ENCODE assay signal across 8 mouse cellular contexts in the genomic region with DNA sequence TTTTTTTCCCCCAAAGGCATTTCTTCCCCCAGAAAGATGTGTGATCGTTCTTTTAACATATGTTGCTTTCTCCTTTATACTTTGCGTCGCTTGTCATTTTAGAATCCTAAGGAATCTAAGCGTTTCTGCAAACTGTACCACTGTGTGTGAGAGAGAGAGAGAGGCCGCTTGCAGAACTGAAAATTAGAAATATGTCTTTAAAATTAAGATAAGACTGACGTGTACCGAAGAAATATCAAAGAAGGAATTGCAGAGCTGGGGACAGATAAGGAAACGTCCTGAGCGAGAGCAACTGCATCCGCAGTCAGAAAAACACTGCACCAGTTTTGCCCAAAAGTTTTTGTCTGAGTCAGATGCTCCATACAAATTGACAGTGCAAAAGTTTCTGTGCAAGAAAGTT. TPM values are rescaled to one million over a fixed set of nuclear protein-coding genes. Genes with fewer than 3 reads are reported as not detected.
DNase-seq lines count a peak whose midpoint lies in the region; ATAC-seq and TF ChIP-seq lines count a peak whose summit lies in the region.
"Had no signal": no experiment of that assay in that cellular context is flagged by ENCODE, and none has a peak within 500 bp of the region (broad histone marks: within the 10 kb centered on the region; RNA-seq: fewer than 3 reads in every experiment).

No protein-coding gene starts in this region.

- 77% methylated on average over 10 of the region's 10 CpGs for WGBS in intestine, embryonic 14.5 days
- WGBS in intestine, postnatal 0 days: 76% methylated on average over 10 of the region's 10 CpGs
- 68% methylated on average over 10 of the region's 10 CpGs for WGBS in embryonic facial prominence, embryonic 13.5 days
- 31% methylated on average over 10 of the region's 10 CpGs for WGBS in liver, embryonic 14.5 days (ENCODE audit: insufficient replicate concordance)

- no peak for TF ChIP-seq CTCF in intestine, postnatal 0 days (IDR thresholded peaks at IDR 0.05; ENCODE audit: low read depth)
- TF ChIP-seq CTCF in MEL (IDR thresholded peaks at IDR 0.05 in 2 of 3, conservative IDR thresholded peaks at IDR 0.05 in 1 of 3; ENCODE audit: control insufficient read depth in 1 of 3, insufficient read depth in 1 of 3, low read depth in 2 of 3, low read length in 3 of 3, poor library complexity in 1 of 3, severe bottlenecking in 1 of 3): no peak
- no peak for TF ChIP-seq CTCF in liver, embryonic 14.5 days (IDR thresholded peaks at IDR 0.05; ENCODE audit: low read depth)

- TF ChIP-seq RAD21 in MEL (IDR thresholded peaks at IDR 0.05; ENCODE audit: low read depth, low read length): no peak

- no peak for ATAC-seq in intestine, embryonic 14.5 days (replicated peaks; ENCODE audit: low FRiP score, low TSS enrichment, low read depth)
- ATAC-seq in intestine, postnatal 0 days: no peak
- ATAC-seq in embryonic facial prominence, embryonic 13.5 days (ENCODE audit: insufficient number of reproducible peaks, insufficient read depth, low FRiP score, low TSS enrichment, low read depth): no peak
- no peak for ATAC-seq in liver, embryonic 14.5 days (ENCODE audit: insufficient read depth)

- H3K4me1 ChIP-seq in intestine, embryonic 14.5 days (replicated peaks; ENCODE audit: control insufficient read depth, insufficient read depth, low read length): peaks cover 17% of the 10 kb centered on the region
- H3K4me1 ChIP-seq in intestine, postnatal 0 days (replicated peaks; ENCODE audit: control insufficient read depth, insufficient read depth, low read length): no peaks in the 10 kb centered on the region
- peaks cover 8 to 11% of the 10 kb centered on the region in 2 experiments; a peak in 3 of 4 replicates for H3K4me1 ChIP-seq in MEL (ENCODE audit: control insufficient read depth in 1 of 2, insufficient read depth in 2 of 2, low read length in 2 of 2)
- H3K4me1 ChIP-seq in embryonic facial prominence, embryonic 13.5 days: peaks cover 23% of the 10 kb centered on the region
- peaks cover 14 to 20% of the 10 kb centered on the region in 2 experiments for H3K4me1 ChIP-seq in liver, embryonic 14.5 days (replicated peaks; ENCODE audit: control insufficient read depth in 2 of 2, insufficient read depth in 2 of 2, low read length in 1 of 2)

- no peak overlapping the region for H3K9ac ChIP-seq in intestine, embryonic 14.5 days (ENCODE audit: low read length)
- no peak overlapping the region for H3K9ac ChIP-seq in intestine, postnatal 0 days (ENCODE audit: low read depth, low read length)
- peak overlapping the region; percentile 79 for H3K9ac ChIP-seq in MEL (ENCODE audit: control insufficient read depth, low read depth, low read length, poor library complexity, severe bottlenecking)
- H3K9ac ChIP-seq in embryonic facial prominence, embryonic 13.5 days: 0 out of 2 replicates have a peak overlapping the region, but pooled peaks have one; percentile 99
- peak overlapping the region; percentile 77 for H3K9ac ChIP-seq in liver, embryonic 14.5 days (replicated peaks)

- no peaks in the 10 kb centered on the region for H3K27me3 ChIP-seq in intestine, embryonic 14.5 days (replicated peaks; ENCODE audit: control insufficient read depth, insufficient read depth, low read length)
- no peaks in the 10 kb centered on the region for H3K27me3 ChIP-seq in intestine, postnatal 0 days (replicated peaks; ENCODE audit: control insufficient read depth, insufficient read depth, low read length)
- H3K27me3 ChIP-seq in MEL (ENCODE audit: control insufficient read depth in 1 of 2, insufficient read depth in 2 of 2, low read length in 2 of 2): no peaks in the 10 kb centered on the region
- H3K27me3 ChIP-seq in embryonic facial prominence, embryonic 13.5 days: no peaks in the 10 kb centered on the region
- H3K27me3 ChIP-seq in liver, embryonic 14.5 days (ENCODE audit: control insufficient read depth, insufficient read depth, low read length): no peaks in the 10 kb centered on the region; the same call in 1 of the 2 replicates

- no peak for DNase-seq in intestine, embryonic 14.5 days (ENCODE audit: low spot score)
- no peak for DNase-seq in MEL (ENCODE audit: low read depth, low spot score)
- no peak for DNase-seq in liver, embryonic 14.5 days (ENCODE audit: low read depth in 3 of 3, low spot score in 3 of 3)
- DNase-seq in cerebellum, adult 11-12 months: no peak
- DNase-seq in layer of hippocampus, adult 9-11 months: no peak
- DNase-seq: adrenal gland, postnatal 14 days had no signal

- H3K79me2 ChIP-seq in MEL (ENCODE audit: control insufficient read depth, insufficient read depth, low read length, poor library complexity): peaks cover 36% of the 10 kb centered on the region

- TF ChIP-seq EP300 in MEL (IDR thresholded peaks at IDR 0.05; ENCODE audit: low read depth in 1 of 2, low read length in 2 of 2): peak; percentile 75 to 83; a peak in 3 of 4 replicates
- TF ChIP-seq EP300 in liver, embryonic 14.5 days (IDR thresholded peaks at IDR 0.05; ENCODE audit: low read depth): peak; percentile 16; the same call in 1 of the 2 replicates

- TF ChIP-seq POLR2A in MEL (IDR thresholded peaks at IDR 0.05; ENCODE audit: control insufficient read depth in 1 of 2, insufficient read depth in 1 of 2, low read depth in 1 of 2, low read length in 2 of 2, poor library complexity in 1 of 2): no peak

- no peaks in the 10 kb centered on the region for H3K36me3 ChIP-seq in intestine, embryonic 14.5 days (ENCODE audit: control insufficient read depth, insufficient read depth, low read length)
- H3K36me3 ChIP-seq in intestine, postnatal 0 days (ENCODE audit: control insufficient read depth, insufficient read depth): no peaks in the 10 kb centered on the region
- H3K36me3 ChIP-seq in MEL (ENCODE audit: control insufficient read depth in 1 of 2, insufficient read depth in 2 of 2, low read length in 2 of 2): peaks cover 2 to 20% of the 10 kb centered on the region in 2 experiments; a peak in 3 of 4 replicates
- H3K36me3 ChIP-seq in embryonic facial prominence, embryonic 13.5 days: no peaks in the 10 kb centered on the region
- H3K36me3 ChIP-seq in liver, embryonic 14.5 days (replicated peaks; ENCODE audit: control insufficient read depth, insufficient read depth, low read depth): no peaks in the 10 kb centered on the region

- H3K4me2 ChIP-seq in intestine, embryonic 14.5 days (ENCODE audit: low read length): peak overlapping the region; percentile 89; the same call in 1 of the 2 replicates
- no peak overlapping the region; the same call in 1 of the 2 replicates for H3K4me2 ChIP-seq in intestine, postnatal 0 days (replicated peaks; ENCODE audit: low read depth)
- peak overlapping the region; percentile 85 for H3K4me2 ChIP-seq in embryonic facial prominence, embryonic 13.5 days
- peak overlapping the region; percentile 94 for H3K4me2 ChIP-seq in liver, embryonic 14.5 days (ENCODE audit: low read depth)

- no peak overlapping the region for H3K27ac ChIP-seq in intestine, embryonic 14.5 days (ENCODE audit: low read depth)
- no peak overlapping the region for H3K27ac ChIP-seq in intestine, postnatal 0 days (ENCODE audit: low read depth, low read length)
- peak overlapping the region; percentile 97 for H3K27ac ChIP-seq in MEL (ENCODE audit: control insufficient read depth, low read depth, low read length)
- no peak overlapping the region for H3K27ac ChIP-seq in embryonic facial prominence, embryonic 13.5 days
- peak overlapping the region; percentile 74 for H3K27ac ChIP-seq in liver, embryonic 14.5 days

- H3K4me3 ChIP-seq in intestine, embryonic 14.5 days (ENCODE audit: low read depth, low read length): no peak overlapping the region
- H3K4me3 ChIP-seq in intestine, postnatal 0 days (ENCODE audit: low read depth, low read length): no peak overlapping the region
- H3K4me3 ChIP-seq in MEL (ENCODE audit: control insufficient read depth in 1 of 2, insufficient read depth in 1 of 2, low read depth in 2 of 2, low read length in 2 of 2): peak overlapping the region; percentile 65 to 86
- peak overlapping the region; percentile 97 for H3K4me3 ChIP-seq in embryonic facial prominence, embryonic 13.5 days
- H3K4me3 ChIP-seq in liver, embryonic 14.5 days (ENCODE audit: insufficient read depth in 1 of 2, low read depth in 2 of 2, low read length in 2 of 2): peak overlapping the region; percentile 31 to 78; a peak in 3 of 4 replicates

- no peaks in the 10 kb centered on the region for H3K9me3 ChIP-seq in intestine, embryonic 14.5 days (ENCODE audit: control insufficient read depth, low read length)
- no peaks in the 10 kb centered on the region for H3K9me3 ChIP-seq in intestine, postnatal 0 days (ENCODE audit: control insufficient read depth)
- H3K9me3 ChIP-seq in MEL (replicated peaks; ENCODE audit: insufficient read depth, low read length): no peaks in the 10 kb centered on the region
- H3K9me3 ChIP-seq in embryonic facial prominence, embryonic 13.5 days: no peaks in the 10 kb centered on the region
- H3K9me3 ChIP-seq in liver, embryonic 14.5 days (ENCODE audit: control insufficient read depth, low read length): no peaks in the 10 kb centered on the region

TF ChIP-seq in MEL, 35 proteins besides CTCF, POLR2A, EP300 and RAD21 (continues in another document):
- TF ChIP-seq JUND (IDR thresholded peaks at IDR 0.05; ENCODE audit: low read depth, low read length) (0 out of 2 replicates have a peak, but pooled peaks have one; percentile 24), TCF12 (IDR thresholded peaks at IDR 0.05; ENCODE audit: low read depth, low read length) (peak; percentile 69), TBP (IDR thresholded peaks at IDR 0.05; ENCODE audit: low read depth, low read length) (no peak; the same call in 1 of the 2 replicates), ZMIZ1 (IDR thresholded peaks at IDR 0.05; ENCODE audit: low read depth, low read length) (no peak; the same call in 1 of the 2 replicates), NRF1 (IDR thresholded peaks at IDR 0.05; ENCODE audit: insufficient read depth, low read depth, low read length, poor library complexity, severe bottlenecking) (no peak), ZC3H11A (IDR thresholded peaks at IDR 0.05; ENCODE audit: low read depth, low read length) (peak; percentile 16; the same call in 1 of the 2 replicates), MYB (IDR thresholded peaks at IDR 0.05; ENCODE audit: low read depth, low read length) (peak; percentile 61; the same call in 1 of the 2 replicates), GATA1 (IDR thresholded peaks at IDR 0.05; ENCODE audit: low read depth, low read length) (peak; percentile 91)

RNA-seq across cellular contexts. Expression of a gene that starts 1.3 kb away (rescaled TPM):
- polyA plus RNA-seq in intestine, embryonic 14.5 days (2014; fragmentation: Nextera tagmentation; extraction: Ambion mirVana): 58.4 and 59.1 TPM in 2 replicates
- polyA plus RNA-seq in intestine, postnatal 0 days (2015; fragmentation: Nextera tagmentation; extraction: Ambion mirVana): 21.9 and 22.1 TPM in 2 replicates
- 44.9 and 48.7 TPM in 2 replicates for total RNA-seq in MEL (2012; rRNA removed)
- 100 to 1,000 TPM in 1 of 2 experiments, 10 to 100 TPM in 1; 77.7 to 142 TPM for polyA plus RNA-seq in MEL (2012; ENCODE audit: insufficient read depth in 1 of 2, insufficient read length in 2 of 2, low read depth in 1 of 2, low replicate concordance in 2 of 2, missing spikeins in 1 of 2)
- 70.0 and 71.3 TPM in 2 replicates for polyA plus RNA-seq in embryonic facial prominence, embryonic 13.5 days (2015; fragmentation: Nextera tagmentation; extraction: Ambion mirVana)
- polyA plus RNA-seq in liver, embryonic 14.5 days (2012; rRNA removed): 16.2 and 23.5 TPM in 2 replicates
- polyA plus RNA-seq in liver, embryonic 14.5 days (2014; fragmentation: Nextera tagmentation; extraction: Ambion mirVana): 23.1 and 23.9 TPM in 2 replicates

Comparison
In these comparisons a context has a peak if more than half of its experiments do, and no peak if none do; other contexts are left out.
1. H3K27ac ChIP-seq: peak in MEL (single experiment) and liver, embryonic 14.5 days (single experiment); none in intestine, embryonic 14.5 days (single experiment), intestine, postnatal 0 days (single experiment) and embryonic facial prominence, embryonic 13.5 days (single experiment).
2. H3K4me3 ChIP-seq: peak in MEL (2 of 2), embryonic facial prominence, embryonic 13.5 days (single experiment) and liver, embryonic 14.5 days (2 of 2); none in intestine, embryonic 14.5 days (single experiment) and intestine, postnatal 0 days (single experiment).
3. H3K9ac ChIP-seq: peak in MEL (single experiment), embryonic facial prominence, embryonic 13.5 days (single experiment) and liver, embryonic 14.5 days (single experiment); none in intestine, embryonic 14.5 days (single experiment) and intestine, postnatal 0 days (single experiment).